In genomic region chr1:116878081-116878480, GRCm38 (mm10) we compare ENCODE assay signal across 14 mouse cellular contexts.
"Had no signal": no experiment of that assay in that cellular context is flagged by ENCODE, and none has a peak within 500 bp of the region (broad histone marks: within the 10 kb centered on the region; RNA-seq: fewer than 3 reads in every experiment).

No protein-coding gene starts in this region.

- H3K4me3 ChIP-seq: midbrain, embryonic 12.5 days; neural tube, embryonic 12.5 days; stomach, embryonic 15.5 days had no signal

- H3K9me3 ChIP-seq: midbrain, embryonic 12.5 days; neural tube, embryonic 12.5 days; stomach, embryonic 15.5 days had no signal

- H3K27me3 ChIP-seq: midbrain, embryonic 12.5 days; neural tube, embryonic 12.5 days; stomach, embryonic 15.5 days had no signal

- H3K36me3 ChIP-seq: midbrain, embryonic 12.5 days; neural tube, embryonic 12.5 days; stomach, embryonic 15.5 days had no signal

- ATAC-seq: midbrain, embryonic 16.5 days had no signal

- H3K4me1 ChIP-seq: midbrain, embryonic 12.5 days; neural tube, embryonic 12.5 days; stomach, embryonic 15.5 days had no signal

- H3K4me2 ChIP-seq: lung, embryonic 14.5 days; midbrain, embryonic 12.5 days; neural tube, embryonic 12.5 days; stomach, embryonic 15.5 days had no signal

- H3K27ac ChIP-seq: liver, embryonic 14.5 days; midbrain, embryonic 12.5 days; neural tube, embryonic 12.5 days; stomach, embryonic 15.5 days; stomach, postnatal 0 days had no signal

- H3K9ac ChIP-seq: liver, embryonic 14.5 days; lung, embryonic 14.5 days; midbrain, embryonic 12.5 days; neural tube, embryonic 12.5 days; stomach, embryonic 15.5 days had no signal

- DNase-seq: lung, adult 18-20 months; lung, embryonic 14.5 days; lung, postnatal 10 days; lung, postnatal 4 days; midbrain, embryonic 14.5 days; right cerebral cortex, postnatal 14 days; thymus, adult 2 months; thymus, postnatal 36 days had no signal
